Mouse (Mus musculus): Measurements from ENCODE around the gene Bud31. TPM values are rescaled to one million over a fixed set of nuclear protein-coding genes. Genes with fewer than 3 reads are reported as not detected.

Bud31 gene
- total and polyA plus RNA-seq, 3 experiments, result 155 to 282 (median 211) TPM

DNA sequence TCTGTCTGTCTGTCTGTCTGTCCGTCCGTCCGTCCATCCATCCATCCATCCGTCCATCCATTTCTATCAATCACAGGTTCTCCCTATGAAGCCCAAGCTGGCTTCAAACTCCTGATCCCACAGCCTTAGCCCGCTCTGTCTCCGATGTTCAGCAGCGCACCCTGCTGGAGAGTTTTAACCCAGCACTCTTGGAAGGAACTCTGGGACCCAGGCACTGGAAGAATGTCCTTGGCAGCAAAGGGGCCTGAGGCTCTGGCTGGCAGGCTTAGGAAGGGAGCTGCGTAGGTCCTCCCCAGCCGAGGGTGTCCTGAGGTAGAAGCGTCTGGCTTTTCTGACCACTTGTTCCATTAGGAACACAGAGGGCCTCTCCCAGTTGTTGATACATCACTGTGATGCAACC lies 23.2 kb upstream of the Bud31 start:
- Histone ChIP-seq H3K9me3 (replicated peaks; ENCODE audit: low read length) (peaks cover 12% of the 10 kb centered on the region), H3K9ac (ENCODE audit: insufficient read depth, low read depth) (peak overlapping the region; percentile 77), H3K36me3 (replicated peaks in 1 of 2; ENCODE audit: control insufficient read depth in 1 of 2, insufficient read depth in 1 of 2, low read length in 1 of 2) (peaks cover 31 to 55% of the 10 kb centered on the region in 2 experiments), H3K4me2 (ENCODE audit: insufficient read depth, low read depth, poor library complexity, severe bottlenecking) (peak overlapping the region; percentile 87), H3K27ac (ENCODE audit: insufficient read depth, low read depth) (peak overlapping the region; percentile 65), H3K27me3 (replicated peaks) (no peaks in the 10 kb centered on the region), H3K4me3 (replicated peaks in 1 of 3; ENCODE audit: low read depth in 2 of 3, low read length in 2 of 3, poor library complexity in 1 of 3) (peak overlapping the region; percentile 20 to 97 (median 49)), H3K4me1 (ENCODE audit: control insufficient read depth in 1 of 2, insufficient read depth in 2 of 2) (peaks cover 2 to 13% of the 10 kb centered on the region in 2 experiments; a peak in 2 of 4 replicates), H3K79me2 (replicated peaks; ENCODE audit: control insufficient read depth, extremely low read depth, insufficient read depth, poor library complexity, severe bottlenecking) (peaks cover 70% of the 10 kb centered on the region)
- dilution Hi-C loops (cut with MboI; ENCODE audit: extremely low pct_ligation_motif_present, extremely low pct_unique_long_range_greater_than_20kb, low sequenced_read_pairs) (no loop called here), in situ Hi-C loops (cut with MboI; ENCODE audit: low pct_ligation_motif_present, low pct_unique_long_range_greater_than_20kb, low sequenced_read_pairs) (no loop called here)
- peak; percentile 75 for DNase-seq (ENCODE audit: extremely low read depth)
- TF ChIP-seq MEF2A (IDR thresholded peaks at IDR 0.05; ENCODE audit: borderline replicate concordance, low read depth, low read length) (no peak), RAD21 (IDR thresholded peaks at IDR 0.05; ENCODE audit: low read depth, low read length) (peak; percentile 17), MXI1 (IDR thresholded peaks at IDR 0.05; ENCODE audit: low read depth, low read length) (no peak), CTCF (conservative IDR thresholded peaks at IDR 0.05 in 1 of 2, IDR thresholded peaks at IDR 0.05 in 1 of 2; ENCODE audit: low read depth in 2 of 2, low read length in 2 of 2) (peak; percentile 21 to 72; a peak in 2 of 4 replicates), GABPA (IDR thresholded peaks at IDR 0.05; ENCODE audit: insufficient replicate concordance, low read depth, low read length) (no peak), JUND (conservative IDR thresholded peaks at IDR 0.05; ENCODE audit: low read depth, low read length) (no peak), SMC3 (IDR thresholded peaks at IDR 0.05; ENCODE audit: low read depth, low read length) (peak; percentile 13; the same call in 1 of the 2 replicates), NRF1 (IDR thresholded peaks at IDR 0.05; ENCODE audit: low read depth, low read length) (no peak)

DNA sequence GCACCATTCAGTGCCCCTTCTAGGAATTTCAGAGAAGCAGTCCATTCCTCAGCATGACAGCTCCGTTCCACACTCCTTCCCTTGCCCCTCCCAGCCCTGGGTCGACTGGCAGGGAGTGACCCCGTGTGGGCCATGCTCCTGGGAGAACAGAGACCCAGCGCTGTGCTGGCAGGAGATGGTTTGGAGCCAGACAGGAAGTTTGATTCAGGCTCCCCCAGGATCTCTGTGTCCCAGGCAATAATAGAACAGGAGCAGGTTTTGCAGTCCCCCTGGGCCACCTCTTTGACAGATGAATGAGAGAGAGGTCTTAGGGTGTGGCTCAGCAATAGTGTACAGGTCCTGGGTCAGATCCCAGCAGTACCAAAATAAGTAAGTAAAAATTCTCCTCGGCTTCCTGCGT lies 22.2 kb upstream of the Bud31 start:
- Histone ChIP-seq H3K9me3 (replicated peaks; ENCODE audit: low read length) (peaks cover 12% of the 10 kb centered on the region), H3K9ac (ENCODE audit: insufficient read depth, low read depth) (no peak overlapping the region), H3K27me3 (replicated peaks) (no peaks in the 10 kb centered on the region), H3K79me2 (replicated peaks; ENCODE audit: control insufficient read depth, extremely low read depth, insufficient read depth, poor library complexity, severe bottlenecking) (peaks cover 70% of the 10 kb centered on the region), H3K4me2 (ENCODE audit: insufficient read depth, low read depth, poor library complexity, severe bottlenecking) (no peak overlapping the region), H3K4me3 (replicated peaks in 1 of 3; ENCODE audit: low read depth in 2 of 3, low read length in 2 of 3, poor library complexity in 1 of 3) (no peak overlapping the region), H3K4me1 (ENCODE audit: control insufficient read depth in 1 of 2, insufficient read depth in 2 of 2) (peaks cover 2 to 13% of the 10 kb centered on the region in 2 experiments; a peak in 2 of 4 replicates), H3K36me3 (replicated peaks in 1 of 2; ENCODE audit: control insufficient read depth in 1 of 2, insufficient read depth in 1 of 2, low read length in 1 of 2) (peaks cover 40 to 60% of the 10 kb centered on the region in 2 experiments), H3K27ac (ENCODE audit: insufficient read depth, low read depth) (no peak overlapping the region)
- TF ChIP-seq POLR2A (IDR thresholded peaks at IDR 0.05; ENCODE audit: low read depth, low read length), result no peak
- no peak for TF ChIP-seq SIN3A (IDR thresholded peaks at IDR 0.05; ENCODE audit: low read length)
- no peak for TF ChIP-seq USF2 (conservative IDR thresholded peaks at IDR 0.05; ENCODE audit: low read depth, low read length)
- TF ChIP-seq ELF1 (IDR thresholded peaks at IDR 0.05; ENCODE audit: low read depth, low read length), result no peak
- TF ChIP-seq ZNF384 (IDR thresholded peaks at IDR 0.05; ENCODE audit: low read depth, low read length), result no peak
- no peak for TF ChIP-seq BHLHE40 (IDR thresholded peaks at IDR 0.05; ENCODE audit: low read depth, low read length)
- no peak for TF ChIP-seq NRF1 (IDR thresholded peaks at IDR 0.05; ENCODE audit: low read depth, low read length)
- no peak for TF ChIP-seq GABPA (IDR thresholded peaks at IDR 0.05; ENCODE audit: insufficient replicate concordance, low read depth, low read length)
- TF ChIP-seq MYC (IDR thresholded peaks at IDR 0.05; ENCODE audit: low read depth, low read length), result no peak
- no peak for TF ChIP-seq RAD21 (IDR thresholded peaks at IDR 0.05; ENCODE audit: low read depth, low read length)
- TF ChIP-seq CHD2 (IDR thresholded peaks at IDR 0.05; ENCODE audit: low read length), result no peak
- no peak for TF ChIP-seq SMC3 (IDR thresholded peaks at IDR 0.05; ENCODE audit: low read depth, low read length)
- no peak for TF ChIP-seq PAX5 (IDR thresholded peaks at IDR 0.05; ENCODE audit: low read length)
- TF ChIP-seq POLR2AphosphoS2 (IDR thresholded peaks at IDR 0.05; ENCODE audit: low read depth, low read length), result no peak
- TF ChIP-seq USF1 (IDR thresholded peaks at IDR 0.05; ENCODE audit: low read depth, low read length), result no peak
- TF ChIP-seq MXI1 (IDR thresholded peaks at IDR 0.05; ENCODE audit: low read depth, low read length), result no peak
- dilution Hi-C loops (cut with MboI; ENCODE audit: extremely low pct_ligation_motif_present, extremely low pct_unique_long_range_greater_than_20kb, low sequenced_read_pairs), result no loop called here
- in situ Hi-C loops (cut with MboI; ENCODE audit: low pct_ligation_motif_present, low pct_unique_long_range_greater_than_20kb, low sequenced_read_pairs), result no loop called here
- no peak for DNase-seq (ENCODE audit: extremely low read depth)
